Mouse (Mus musculus) stomach, postnatal 0 days (tissue): ENCODE results near the gene 4930407I10Rik.

ENCODE experiments used
- CTCF ChIP-seq: IDR thresholded peaks from 2 replicates; pipeline ENCODE4 v1.5.1; 2016; ENCODE audit warnings: antibody characterized with exemption, low read depth, mild to moderate bottlenecking, moderate library complexity
- EP300 ChIP-seq: optimal IDR thresholded peaks from 2 replicates; pipeline ENCODE3; 2016; ENCODE audit warnings: antibody characterized with exemption

GRCm38 (mm10) chr15:82086131-82086530 is 27.2 kb downstream of the 4930407I10Rik start:
- TF ChIP-seq CTCF, result no peak
- TF ChIP-seq EP300, result no peak
